Mouse (Mus musculus) liver, embryonic 14.5 days (tissue): ENCODE results near the gene Rftn1. TPM values are rescaled to one million over a fixed set of nuclear protein-coding genes. Genes with fewer than 3 reads are reported as not detected.

Experiments used
- ATAC-seq: fragments of 200-750 bp; cut with Nextera tagmentation; 2 replicates; pipeline ENCODE4 v1.8.0; 2017; ENCODE audit warnings: moderate number of reproducible peaks, mild to moderate bottlenecking, moderate library complexity; ENCODE audit not compliant: insufficient read depth
- DNase-seq, 3 experiments: peaks; one replicate each; pipeline ENCODE4 v3.0.0-alpha.2; 2012 to 2013; ENCODE audit warnings: low read depth in 3 of 3, low spot score in 3 of 3
- H3K27ac ChIP-seq: fragments of 300-500 bp; sonication (generic); 2 replicates; pipeline ENCODE4 v1.5.1; 2014; ENCODE audit warnings: moderate library complexity, mild to moderate bottlenecking, control low read depth, inconsistent platforms
- H3K27me3 ChIP-seq: fragments of 300-500 bp; sonication (generic); 2 replicates; pipeline ENCODE4 v1.6.1; 2014; ENCODE audit warnings: mild to moderate bottlenecking, low read length, moderate library complexity; ENCODE audit not compliant: control insufficient read depth, insufficient read depth
- H3K36me3 ChIP-seq: fragments of 300-500 bp; sonication (generic); replicated peaks from 2 replicates; pipeline ENCODE4 v1.6.1; 2014; ENCODE audit warnings: low read depth; ENCODE audit not compliant: control insufficient read depth, insufficient read depth
- H3K4me1 ChIP-seq, 2 experiments: fragments of 200-500 bp in 1 of 2; fragments of 300-500 bp in 1 of 2; sonication (generic) in 1 of 2; replicated peaks; 2 replicates each; pipeline ENCODE4 v1.6.1; 2012 to 2014; ENCODE audit warnings: antibody characterized with exemption in 1 of 2, inconsistent platforms in 1 of 2, low read length in 1 of 2; ENCODE audit not compliant: control insufficient read depth in 2 of 2, insufficient read depth in 2 of 2
- H3K4me2 ChIP-seq: fragments of 300-500 bp; sonication (generic); 2 replicates; pipeline ENCODE4 v1.6.1; 2014; ENCODE audit warnings: low read depth, mild to moderate bottlenecking, control low read depth, moderate library complexity
- H3K4me3 ChIP-seq, 2 experiments: fragments of 200-500 bp in 1 of 2; fragments of 300-500 bp in 1 of 2; sonication (generic) in 1 of 2; 2 replicates each; pipeline ENCODE4 v1.5.1; 2012 to 2014; ENCODE audit warnings: low read depth in 2 of 2, low read length in 2 of 2, mild to moderate bottlenecking in 2 of 2, control low read depth in 1 of 2, inconsistent platforms in 1 of 2, moderate library complexity in 1 of 2; ENCODE audit not compliant: insufficient read depth in 1 of 2
- H3K9ac ChIP-seq: fragments of 300-500 bp; sonication (generic); replicated peaks from 2 replicates; pipeline ENCODE4 v1.6.1; 2014; ENCODE audit warnings: mild to moderate bottlenecking, control low read depth, moderate library complexity
- H3K9me3 ChIP-seq: fragments of 300-500 bp; sonication (generic); 2 replicates; pipeline ENCODE4 v1.6.1; 2016; ENCODE audit warnings: low read length, mixed read lengths; ENCODE audit not compliant: control insufficient read depth
- CTCF ChIP-seq: IDR thresholded peaks from 2 replicates; pipeline ENCODE4 v1.5.1; 2016; ENCODE audit warnings: antibody characterized with exemption, low read depth, control low read depth
- EP300 ChIP-seq: IDR thresholded peaks from 2 replicates; pipeline ENCODE4 v1.6.1; 2016; ENCODE audit warnings: antibody characterized with exemption, low read depth
- WGBS: fragments of 180-500 bp; shearing (Covaris S2); extraction: QIAGEN DNeasy Blood & Tissue Kit; methylation state at CpG from one replicate; pipeline ENCODE4 v1.1.7; 2014; ENCODE audit not compliant: insufficient replicate concordance; 5-methylcytosine and 5-hydroxymethylcytosine counted together
- polyA plus RNA-seq, 2 experiments: library from polyadenylated mRNA; depleted of rRNA in 1 of 2; stranded (reverse) in 1 of 2; unstranded in 1 of 2; fragments of >200 nt; fragmentation: Nextera tagmentation in 1 of 2; extraction: Ambion mirVana in 1 of 2; gene quantifications; 2 replicates each; pipeline versions ENCODE4 v1.2.1 to v1.2.3; 2012 to 2014

Rftn1 gene
- polyA plus RNA-seq, 2 experiments: 2.2 to 3.2 TPM

DNA sequence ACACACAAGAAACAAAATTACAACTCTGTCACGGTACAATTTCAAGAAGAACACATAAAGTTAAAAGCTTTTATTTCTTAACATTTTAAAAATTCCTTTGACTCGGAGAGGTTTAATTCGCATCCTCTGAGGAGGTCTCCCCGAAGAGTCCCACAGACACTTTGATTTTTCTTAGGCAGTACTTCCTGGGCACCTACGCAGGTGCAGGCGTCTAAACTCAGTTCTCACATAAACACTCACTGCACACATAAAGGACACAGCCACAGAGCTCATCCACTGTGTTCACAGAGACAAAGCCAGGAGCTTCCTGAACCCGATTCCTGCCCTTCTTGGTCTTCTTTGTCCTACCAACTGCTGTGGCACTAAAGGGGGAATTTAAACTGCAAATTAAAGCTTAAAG is 48.3 kb downstream of the Rftn1 start:
- no peak for ATAC-seq
- Histone ChIP-seq H3K27ac (no peak overlapping the region), H3K9me3 (no peaks in the 10 kb centered on the region), H3K4me2 (no peak overlapping the region), H3K27me3 (no peaks in the 10 kb centered on the region), H3K36me3 (no peaks in the 10 kb centered on the region), H3K4me3 (no peak overlapping the region), H3K9ac (no peak overlapping the region), H3K4me1 (no peaks in the 10 kb centered on the region)
- DNase-seq: no peak
- 76% methylated on average over 7 of the region's 7 CpGs for WGBS
- TF ChIP-seq CTCF (no peak), EP300 (no peak)

DNA sequence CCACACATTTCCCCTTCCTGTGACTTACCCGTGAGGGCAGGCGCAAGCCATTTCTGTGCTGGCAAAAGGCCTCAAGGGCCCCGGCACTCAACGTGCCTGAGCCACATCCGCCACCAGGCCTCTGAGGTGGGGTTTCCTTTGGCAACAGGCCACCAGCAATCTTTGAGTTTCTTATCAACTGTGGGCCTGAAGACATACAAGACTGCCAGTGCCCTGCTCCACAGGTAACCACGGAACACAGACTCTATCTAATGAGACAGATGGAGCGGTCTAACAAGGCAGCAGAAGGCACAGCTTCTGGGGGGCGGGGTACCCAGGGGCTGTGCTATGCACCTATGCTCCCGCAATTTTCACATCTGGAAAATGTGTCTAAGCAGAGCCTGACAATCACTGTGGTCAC is 54.4 kb downstream of the Rftn1 start:
- Histone ChIP-seq H3K4me2 (no peak overlapping the region), H3K4me1 (no peaks in the 10 kb centered on the region; a peak in 2 of 4 replicates), H3K27ac (no peak overlapping the region), H3K9me3 (no peaks in the 10 kb centered on the region), H3K36me3 (no peaks in the 10 kb centered on the region), H3K27me3 (no peaks in the 10 kb centered on the region), H3K4me3 (no peak overlapping the region), H3K9ac (no peak overlapping the region)
- ATAC-seq: peak; percentile 65
- TF ChIP-seq CTCF (peak; percentile 7; the same call in 1 of the 2 replicates), EP300 (0 out of 2 replicates have a peak, but pooled peaks have one; percentile 14)
- 20% methylated on average over 9 of the region's 9 CpGs for WGBS
- DNase-seq: peak in 1 of 3 experiments; percentile 22

DNA sequence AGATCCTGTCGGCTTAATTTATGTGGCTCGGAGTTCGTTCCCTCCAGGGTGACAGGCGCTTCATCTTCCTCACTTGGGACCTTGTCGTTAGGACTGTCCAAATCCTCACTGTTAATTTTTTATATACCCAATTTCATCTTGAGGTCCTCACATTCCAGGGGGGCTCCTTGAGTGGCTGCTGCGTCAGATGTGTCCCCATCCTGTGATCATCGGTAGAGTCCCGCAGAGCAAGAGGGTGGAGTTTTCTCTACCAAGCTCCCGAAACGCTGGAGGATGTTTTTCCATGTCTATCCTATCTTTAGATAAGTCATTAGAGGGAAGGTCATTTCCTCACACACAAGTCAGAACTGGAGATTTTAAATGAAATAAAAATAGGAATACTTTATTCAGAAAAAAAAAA is 55.0 kb downstream of the Rftn1 start:
- no peaks in the 10 kb centered on the region for H3K27me3 ChIP-seq
- no peak for ATAC-seq

DNA sequence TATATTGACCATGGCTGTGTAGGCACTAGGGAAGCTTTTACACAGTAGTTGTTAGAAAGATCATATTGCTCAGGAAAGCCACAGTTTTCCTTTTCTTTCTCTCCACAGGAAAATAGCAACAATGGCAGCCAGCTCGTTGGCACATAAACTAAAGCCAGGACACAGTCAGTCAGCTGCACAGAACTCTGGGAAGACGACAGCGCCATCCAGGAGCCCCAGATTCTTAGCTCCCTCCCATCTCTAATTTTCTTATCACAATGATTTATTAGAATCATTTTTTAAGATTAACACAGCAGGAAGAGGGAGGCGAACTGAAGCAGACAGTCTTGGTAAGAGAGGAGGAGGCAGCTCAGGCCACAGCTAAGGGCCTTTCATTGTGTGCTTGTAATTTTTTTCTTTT is 58.8 kb downstream of the Rftn1 start:
- DNase-seq (no peak), ATAC-seq (no peak)
- WGBS: 79% methylated on average over 4 of the region's 4 CpGs

More for the DNA sequence above, 55.0 kb downstream of the Rftn1 start:
- H3K9ac ChIP-seq: no peak overlapping the region
- no peak overlapping the region for H3K27ac ChIP-seq
- no peak overlapping the region for H3K4me3 ChIP-seq
- no peaks in the 10 kb centered on the region; a peak in 2 of 4 replicates for H3K4me1 ChIP-seq
- no peaks in the 10 kb centered on the region for H3K9me3 ChIP-seq
- TF ChIP-seq CTCF: no peak
- no peak for TF ChIP-seq EP300
- DNase-seq: no peak
- WGBS: 72% methylated on average over 10 of the region's 10 CpGs
- no peak overlapping the region for H3K4me2 ChIP-seq
- H3K36me3 ChIP-seq: no peaks in the 10 kb centered on the region

DNA sequence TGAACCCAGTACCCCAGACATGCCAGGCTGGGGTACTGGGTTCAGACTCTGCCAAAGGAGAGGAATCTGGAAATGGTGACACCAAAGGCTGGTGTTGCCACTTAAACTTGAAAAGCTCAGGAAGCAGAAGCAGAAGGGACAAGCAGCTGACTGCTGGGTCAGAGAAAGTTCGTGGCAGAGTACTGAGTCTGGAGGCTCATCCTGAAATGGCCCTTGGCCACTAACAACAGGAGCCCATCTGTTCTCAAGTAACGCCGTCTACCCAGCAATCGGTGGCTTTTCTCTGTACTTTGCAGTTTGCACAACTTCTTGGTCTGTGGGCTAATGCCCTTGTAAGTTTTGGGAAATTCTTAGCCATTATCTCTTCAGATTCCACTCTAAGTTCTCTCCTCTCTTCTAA is 60.1 kb downstream of the Rftn1 start:
- peaks cover 0 to 6% of the 10 kb centered on the region in 2 experiments for H3K4me1 ChIP-seq
- H3K9ac ChIP-seq: no peak overlapping the region
- WGBS: 72% methylated on average over 4 of the region's 4 CpGs
- TF ChIP-seq EP300 (no peak), CTCF (no peak)
- ATAC-seq (no peak), DNase-seq (no peak)
- H3K27ac ChIP-seq: no peak overlapping the region
- no peak overlapping the region for H3K4me3 ChIP-seq
- H3K36me3 ChIP-seq: no peaks in the 10 kb centered on the region
- H3K9me3 ChIP-seq: no peaks in the 10 kb centered on the region
- H3K27me3 ChIP-seq: no peaks in the 10 kb centered on the region
- no peak overlapping the region for H3K4me2 ChIP-seq

More for the DNA sequence above, 58.8 kb downstream of the Rftn1 start:
- no peak overlapping the region for H3K9ac ChIP-seq
- TF ChIP-seq EP300 (no peak), CTCF (no peak)
- no peak overlapping the region for H3K4me2 ChIP-seq
- H3K4me3 ChIP-seq: no peak overlapping the region
- no peak overlapping the region for H3K27ac ChIP-seq
- H3K4me1 ChIP-seq: no peaks in the 10 kb centered on the region; a peak in 3 of 4 replicates
- H3K27me3 ChIP-seq: no peaks in the 10 kb centered on the region
- H3K36me3 ChIP-seq: no peaks in the 10 kb centered on the region
- H3K9me3 ChIP-seq: no peaks in the 10 kb centered on the region
